Comparison of ENCODE assay signal across 19 mouse cellular contexts in genomic region chr2:80567411-80567810, GRCm38 (mm10).
"Had no signal": no experiment of that assay in that cellular context is flagged by ENCODE, and none has a peak within 500 bp of the region (broad histone marks: within the 10 kb centered on the region; RNA-seq: fewer than 3 reads in every experiment).

No protein-coding gene starts in this region.

- ATAC-seq: liver, embryonic 12.5 days had no signal

- H3K4me2 ChIP-seq: limb, embryonic 15.5 days; liver, embryonic 12.5 days; lung, embryonic 14.5 days; neural tube, embryonic 12.5 days; stomach, embryonic 15.5 days had no signal

- DNase-seq: kidney, adult 9 months; kidney, postnatal 36 days; lung, embryonic 14.5 days; lung, postnatal 10 days; lung, postnatal 4 days; midbrain, embryonic 14.5 days; retina, postnatal 1 day; right cerebral cortex, postnatal 4 days; spleen, adult 18-20 months; thymus, adult 2 months; thymus, postnatal 25 days had no signal

- H3K4me3 ChIP-seq: left cerebral cortex, adult 2 months; limb, embryonic 15.5 days; liver, embryonic 12.5 days; midbrain, embryonic 10.5 days; myocyte; neural tube, embryonic 12.5 days; stomach, embryonic 15.5 days had no signal

- H3K4me1 ChIP-seq: midbrain, embryonic 10.5 days; neural tube, embryonic 12.5 days; stomach, embryonic 15.5 days had no signal

- H3K9ac ChIP-seq: limb, embryonic 15.5 days; liver, embryonic 12.5 days; lung, embryonic 14.5 days; neural tube, embryonic 12.5 days; stomach, embryonic 15.5 days had no signal

- H3K9me3 ChIP-seq: limb, embryonic 15.5 days; liver, embryonic 12.5 days; midbrain, embryonic 10.5 days; neural tube, embryonic 12.5 days; stomach, embryonic 15.5 days had no signal

- H3K27ac ChIP-seq: kidney, postnatal 0 days; limb, embryonic 15.5 days; liver, embryonic 12.5 days; midbrain, embryonic 10.5 days; neural tube, embryonic 12.5 days; stomach, embryonic 15.5 days had no signal

- H3K27me3 ChIP-seq: limb, embryonic 15.5 days; liver, embryonic 12.5 days; neural tube, embryonic 12.5 days; stomach, embryonic 15.5 days had no signal

- H3K36me3 ChIP-seq: neural tube, embryonic 12.5 days; stomach, embryonic 15.5 days had no signal
